Mouse (Mus musculus) liver, adult 2 months (tissue): Measurements from ENCODE around the gene Snx10.

Experiments used
- CTCF ChIP-seq: fragments of 200-500 bp; IDR thresholded peaks from 2 replicates; pipeline ENCODE4 v1.5.1; 2011; ENCODE audit warnings: low read depth, low read length, control low read depth
- POLR2A ChIP-seq: fragments of 200-500 bp; IDR thresholded peaks from 2 replicates; pipeline ENCODE4 v1.6.1; 2011; ENCODE audit warnings: low read length, control low read depth; ENCODE audit not compliant: insufficient read depth; ENCODE audit errors: extremely low read depth

DNA sequence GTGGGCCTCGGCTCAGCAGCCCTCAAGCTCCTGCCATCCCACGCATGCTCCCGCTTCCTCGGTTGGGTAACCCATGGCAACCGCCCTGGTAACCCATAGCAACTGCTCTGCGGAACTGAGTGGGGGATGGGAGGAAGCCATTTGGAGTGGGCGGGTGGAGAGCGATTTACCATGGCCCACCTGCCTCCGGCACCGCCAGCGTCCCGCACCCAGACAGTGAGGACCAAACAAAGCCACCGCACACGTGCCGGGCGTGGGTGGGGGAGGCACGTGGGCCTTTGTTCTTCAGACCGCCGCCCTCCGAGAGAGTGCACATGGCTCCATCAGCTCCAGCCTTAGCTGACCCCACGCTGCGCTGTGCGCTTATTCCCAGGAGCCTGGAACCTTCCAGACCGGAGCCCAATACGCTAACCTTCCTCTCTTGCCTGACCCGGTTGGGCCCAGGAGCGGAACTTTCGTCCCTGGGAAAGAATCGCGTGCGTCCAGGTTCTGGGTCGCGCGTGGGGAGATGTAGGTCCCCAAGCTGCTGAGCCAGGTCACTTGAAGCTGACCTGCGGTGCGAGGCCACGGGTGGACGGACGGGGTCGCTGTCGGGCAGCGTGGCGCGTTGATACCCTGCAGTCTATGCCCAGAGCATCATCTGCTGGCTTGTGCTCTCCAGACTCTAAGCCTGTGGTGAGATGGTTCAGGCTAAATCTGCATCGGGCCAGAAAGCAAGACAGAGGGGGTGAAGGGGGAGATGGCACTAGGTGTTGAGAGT is 68.8 kb downstream of the Snx10 start:
- TF ChIP-seq POLR2A, result no peak
- TF ChIP-seq CTCF, result peak; percentile 68
